Mouse (Mus musculus) forebrain, embryonic 14.5 days (tissue): ENCODE data around the gene Samd8. TPM values are rescaled to one million over a fixed set of nuclear protein-coding genes. Genes with fewer than 3 reads are reported as not detected.

ENCODE experiments used
- ATAC-seq: fragments of 200-750 bp; cut with Nextera tagmentation; 2 replicates; pipeline ENCODE4 v1.8.0; 2017; ENCODE audit warnings: mild to moderate bottlenecking, moderate library complexity
- DNase-seq: peaks from one replicate; pipeline ENCODE4 v3.0.0-alpha.2; 2015; ENCODE audit warnings: low spot score
- H3K27ac ChIP-seq: fragments of 300-500 bp; sonication (generic); 2 replicates; pipeline ENCODE4 v1.5.1; 2014; ENCODE audit warnings: low read depth, mild to moderate bottlenecking, control low read depth, low read length, moderate library complexity
- H3K27me3 ChIP-seq: fragments of 300-500 bp; sonication (generic); replicated peaks from 2 replicates; pipeline ENCODE4 v1.6.1; 2014; ENCODE audit warnings: low read length, control low read depth, mixed read lengths; ENCODE audit not compliant: control insufficient read depth, insufficient read depth
- H3K36me3 ChIP-seq: fragments of 300-500 bp; sonication (generic); 2 replicates; pipeline ENCODE4 v1.6.1; 2014; ENCODE audit warnings: low read length, control low read depth; ENCODE audit not compliant: control insufficient read depth, insufficient read depth
- H3K4me1 ChIP-seq: fragments of 300-500 bp; sonication (generic); 2 replicates; pipeline ENCODE4 v1.6.1; 2014; ENCODE audit warnings: antibody characterized with exemption, low read length, control low read depth; ENCODE audit not compliant: control insufficient read depth, insufficient read depth
- H3K4me2 ChIP-seq: fragments of 300-500 bp; sonication (generic); 2 replicates; pipeline ENCODE4 v1.6.1; 2014; ENCODE audit warnings: mild to moderate bottlenecking, control low read depth, low read length
- H3K4me3 ChIP-seq: fragments of 300-500 bp; sonication (generic); 2 replicates; pipeline ENCODE4 v1.5.1; 2014; ENCODE audit warnings: low read depth, low read length, control low read depth
- H3K9ac ChIP-seq: fragments of 300-500 bp; sonication (generic); 2 replicates; pipeline ENCODE4 v1.6.1; 2014; ENCODE audit warnings: mild to moderate bottlenecking, low read length, control low read depth, moderate library complexity
- H3K9me3 ChIP-seq: fragments of 300-500 bp; sonication (generic); replicated peaks from 2 replicates; pipeline ENCODE4 v1.6.1; 2016; ENCODE audit warnings: low read length, control low read depth, mixed read lengths; ENCODE audit not compliant: control insufficient read depth
- WGBS: fragments of 180-500 bp; shearing (Covaris S2); extraction: QIAGEN DNeasy Blood & Tissue Kit; methylation state at CpG from one replicate; pipeline ENCODE4 v1.1.7; 2014; 5-methylcytosine and 5-hydroxymethylcytosine counted together
- polyA plus RNA-seq: library from polyadenylated mRNA; unstranded; fragments of >200 nt; fragmentation: Nextera tagmentation; extraction: Ambion mirVana; gene quantifications from 2 replicates; pipeline ENCODE4 v1.2.1, GENCODE M21; 2014

The Samd8 gene
- polyA plus RNA-seq, 1 experiment from 2014 or later = 18.9 TPM

GRCm38 (mm10) chr14:21772506-21773281 is 22.4 kb downstream of the Samd8 start:
- DNase-seq = no peak
- H3K27me3 ChIP-seq = no peaks in the 10 kb centered on the region
- no peak overlapping the region for H3K9ac ChIP-seq
- H3K36me3 ChIP-seq = peaks cover 6% of the 10 kb centered on the region; the same call in 1 of the 2 replicates
- peaks cover 6% of the 10 kb centered on the region; the same call in 1 of the 2 replicates for H3K4me1 ChIP-seq
- no peak for ATAC-seq
- no peak overlapping the region for H3K4me2 ChIP-seq
- H3K4me3 ChIP-seq = no peak overlapping the region
- no peak overlapping the region for H3K27ac ChIP-seq
- WGBS = 69% methylated on average over 11 of the region's 11 CpGs
- H3K9me3 ChIP-seq = no peaks in the 10 kb centered on the region

DNA sequence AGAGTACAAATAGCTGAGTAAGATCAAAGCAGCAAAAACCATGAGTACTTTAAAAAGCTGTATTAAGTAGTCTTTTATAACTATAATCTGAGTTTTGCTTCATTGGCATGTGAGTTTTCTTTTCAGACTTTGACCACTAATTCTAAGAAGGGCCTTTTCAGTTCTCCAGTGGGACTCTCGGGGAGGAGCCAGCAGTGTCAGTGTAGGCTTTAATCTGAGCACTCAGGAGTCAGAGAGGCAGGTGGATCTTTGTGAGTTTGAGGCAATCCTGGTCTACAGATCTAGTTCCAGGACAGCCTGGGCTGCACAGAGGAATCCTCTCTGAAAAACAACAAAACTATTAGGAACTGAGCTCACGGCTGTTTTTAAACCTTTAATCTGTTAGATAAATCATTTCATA is 23.6 kb downstream of the Samd8 start:
- no peak for DNase-seq
- Histone ChIP-seq H3K27me3 (no peaks in the 10 kb centered on the region), H3K27ac (no peak overlapping the region), H3K4me1 (no peaks in the 10 kb centered on the region), H3K9ac (no peak overlapping the region), H3K36me3 (peaks cover 6% of the 10 kb centered on the region; the same call in 1 of the 2 replicates), H3K4me2 (no peak overlapping the region), H3K9me3 (no peaks in the 10 kb centered on the region), H3K4me3 (no peak overlapping the region)
- no peak for ATAC-seq
- 61% methylated on average over 2 of the region's 2 CpGs for WGBS

DNA sequence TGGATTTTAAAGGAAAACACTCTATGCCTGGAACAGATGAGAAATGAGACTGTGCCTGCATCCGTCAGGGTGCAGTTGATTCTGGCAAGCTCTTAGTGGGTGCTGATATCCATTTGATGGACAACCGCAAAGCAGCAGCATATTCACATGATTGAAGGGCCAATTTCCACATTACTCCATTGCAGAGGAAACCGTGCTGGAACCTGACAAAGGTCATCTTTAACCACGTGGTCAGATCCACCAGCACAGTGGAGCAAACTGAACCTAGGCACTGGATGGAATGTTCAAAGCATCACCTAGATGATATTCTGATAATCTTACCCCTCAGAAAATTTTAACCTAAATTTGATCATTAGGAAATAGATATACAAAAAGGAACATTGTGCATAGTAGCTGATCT is 25.9 kb downstream of the Samd8 start:
- no peak overlapping the region for H3K27ac ChIP-seq
- 95% methylated on average over 4 of the region's 4 CpGs for WGBS
- no peak for ATAC-seq

DNA sequence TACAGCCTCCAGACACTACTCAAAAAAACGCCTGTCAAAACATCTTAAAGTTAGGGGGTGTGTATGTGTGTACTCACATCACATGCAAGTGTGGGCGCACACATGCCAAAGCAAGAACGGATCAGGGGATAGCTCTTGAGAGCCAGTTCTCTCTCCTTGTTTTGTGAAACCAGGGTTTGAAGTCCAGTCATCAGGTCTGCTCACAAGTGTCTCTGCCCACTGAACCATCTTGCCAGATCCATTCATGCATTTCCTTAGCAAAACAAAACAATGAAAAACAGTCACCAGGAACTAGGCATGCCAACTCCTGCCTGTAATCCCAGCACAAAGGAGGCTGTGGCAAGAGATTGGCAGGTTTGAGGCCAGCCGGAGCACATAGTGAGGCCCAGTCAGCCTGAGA is 36.2 kb downstream of the Samd8 start:
- no peak overlapping the region for H3K27ac ChIP-seq
- no peaks in the 10 kb centered on the region for H3K27me3 ChIP-seq
- H3K4me1 ChIP-seq = peaks cover 3% of the 10 kb centered on the region; the same call in 1 of the 2 replicates
- no peaks in the 10 kb centered on the region for H3K9me3 ChIP-seq
- no peak overlapping the region for H3K4me3 ChIP-seq
- 0 out of 2 replicates have a peak, but pooled peaks have one; percentile 23 for ATAC-seq
- DNase-seq = peak; percentile 65
- no peak overlapping the region for H3K9ac ChIP-seq
- H3K4me2 ChIP-seq = no peak overlapping the region
- 40% methylated on average over 4 of the region's 4 CpGs for WGBS
- H3K36me3 ChIP-seq = peaks cover 27% of the 10 kb centered on the region

More for the DNA sequence above, 25.9 kb downstream of the Samd8 start:
- H3K4me2 ChIP-seq = no peak overlapping the region
- no peak overlapping the region for H3K9ac ChIP-seq
- H3K36me3 ChIP-seq = peaks cover 19% of the 10 kb centered on the region; the same call in 1 of the 2 replicates
- no peaks in the 10 kb centered on the region for H3K4me1 ChIP-seq
- H3K27me3 ChIP-seq = no peaks in the 10 kb centered on the region
- no peaks in the 10 kb centered on the region for H3K9me3 ChIP-seq
- H3K4me3 ChIP-seq = no peak overlapping the region
- no peak for DNase-seq

- Histone ChIP-seq H3K36me3 (peaks cover 28% of the 10 kb centered on the region), H3K27me3 (no peaks in the 10 kb centered on the region), H3K4me1 (peaks cover 3% of the 10 kb centered on the region; the same call in 1 of the 2 replicates), H3K9ac (no peak overlapping the region), H3K4me2 (no peak overlapping the region), H3K27ac (no peak overlapping the region), H3K9me3 (no peaks in the 10 kb centered on the region), H3K4me3 (no peak overlapping the region)
- DNase-seq (no peak), ATAC-seq (no peak)
- 85% methylated on average over 3 of the region's 3 CpGs for WGBS
Observed at GRCm38 (mm10) chr14:21787374-21787773, 37.0 kb downstream of the Samd8 start.

DNA sequence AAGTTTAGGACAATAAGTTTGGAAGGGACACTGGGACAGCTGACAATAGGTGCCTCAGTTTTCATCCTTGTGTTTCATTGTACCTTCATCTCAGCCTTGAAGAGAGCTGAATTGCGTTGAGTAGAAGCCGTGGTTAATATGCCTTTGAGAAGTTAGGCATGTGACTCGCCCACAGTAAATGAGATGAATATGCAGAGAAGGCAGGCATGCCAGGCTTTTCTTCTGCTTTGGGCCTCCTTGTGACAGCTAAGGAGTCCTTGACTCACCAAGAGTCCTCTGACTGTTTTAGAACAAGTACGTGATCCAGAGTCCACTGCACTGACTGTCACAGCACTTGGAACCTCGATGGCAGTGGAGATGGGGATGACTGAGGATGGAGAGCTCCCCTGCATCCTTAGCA is 37.8 kb downstream of the Samd8 start:
- no peak for ATAC-seq
- H3K4me3 ChIP-seq = no peak overlapping the region
- 90% methylated on average over 5 of the region's 5 CpGs for WGBS

GRCm38 (mm10) chr14:21790585-21791251 is 40.4 kb downstream of the Samd8 start:
- 92% methylated on average over 9 of the region's 9 CpGs for WGBS
- Histone ChIP-seq H3K36me3 (peaks cover 35% of the 10 kb centered on the region), H3K4me2 (no peak overlapping the region), H3K4me3 (no peak overlapping the region), H3K9me3 (no peaks in the 10 kb centered on the region), H3K27ac (no peak overlapping the region), H3K27me3 (no peaks in the 10 kb centered on the region), H3K4me1 (peaks cover 3% of the 10 kb centered on the region; the same call in 1 of the 2 replicates), H3K9ac (no peak overlapping the region)
- no peak for ATAC-seq
- DNase-seq = no peak

More for the DNA sequence above, 37.8 kb downstream of the Samd8 start:
- DNase-seq = no peak
- no peak overlapping the region for H3K27ac ChIP-seq
- no peak overlapping the region for H3K4me2 ChIP-seq
- no peak overlapping the region for H3K9ac ChIP-seq
- peaks cover 33% of the 10 kb centered on the region for H3K36me3 ChIP-seq
- no peaks in the 10 kb centered on the region for H3K27me3 ChIP-seq
- no peaks in the 10 kb centered on the region for H3K9me3 ChIP-seq
- peaks cover 3% of the 10 kb centered on the region; the same call in 1 of the 2 replicates for H3K4me1 ChIP-seq

DNA sequence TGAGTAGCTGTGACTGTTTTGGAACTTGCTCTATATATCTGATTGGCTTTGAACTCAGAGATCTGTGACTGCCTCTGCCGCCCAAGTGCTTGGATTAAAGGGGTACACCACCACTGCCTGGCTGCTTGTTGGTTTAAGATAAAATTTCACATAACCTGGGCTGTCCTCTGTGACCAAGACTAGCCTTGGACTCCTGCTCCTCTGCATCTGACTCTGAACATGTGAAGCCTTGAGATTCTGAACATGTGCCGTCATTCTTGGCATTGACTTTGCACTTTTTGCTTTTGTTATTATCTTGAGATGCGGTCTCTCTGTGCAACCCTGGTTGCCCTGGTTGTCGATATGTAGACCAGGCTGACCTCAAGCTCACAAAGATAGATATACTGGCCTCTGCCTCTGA is 41.4 kb downstream of the Samd8 start:
- H3K36me3 ChIP-seq = peaks cover 31% of the 10 kb centered on the region
- WGBS = 97% methylated on average over 4 of the region's 4 CpGs
- no peak overlapping the region for H3K4me3 ChIP-seq
- no peak overlapping the region for H3K27ac ChIP-seq
- no peak for ATAC-seq
- H3K4me1 ChIP-seq = peaks cover under 1% of the 10 kb centered on the region; the same call in 1 of the 2 replicates
- H3K9ac ChIP-seq = no peak overlapping the region
- H3K9me3 ChIP-seq = no peaks in the 10 kb centered on the region
- H3K4me2 ChIP-seq = no peak overlapping the region
- H3K27me3 ChIP-seq = no peaks in the 10 kb centered on the region
- DNase-seq = no peak

DNA sequence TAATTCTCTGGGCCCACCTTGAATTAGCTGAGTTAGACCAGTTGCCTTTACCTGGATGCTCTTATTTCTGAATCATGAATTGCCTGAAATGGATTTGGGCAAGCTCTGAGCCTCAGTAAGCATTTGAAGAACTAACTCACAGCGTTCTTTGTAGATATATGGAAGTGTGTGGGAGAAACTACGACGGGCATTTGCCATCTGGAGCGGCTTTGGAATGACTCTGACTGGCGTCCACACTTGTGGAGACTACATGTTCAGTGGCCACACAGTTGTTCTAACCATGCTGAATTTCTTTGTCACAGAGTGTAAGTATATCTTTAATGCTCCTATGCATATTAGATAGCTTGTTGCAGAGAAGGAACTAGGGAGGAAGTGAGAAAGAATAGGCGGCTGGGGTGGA is 41.9 kb downstream of the Samd8 start:
- no peak for ATAC-seq
- H3K27me3 ChIP-seq = no peaks in the 10 kb centered on the region
- H3K36me3 ChIP-seq = peaks cover 31% of the 10 kb centered on the region
- DNase-seq = no peak
- no peak overlapping the region for H3K4me3 ChIP-seq
- H3K4me1 ChIP-seq = no peaks in the 10 kb centered on the region
- H3K9me3 ChIP-seq = no peaks in the 10 kb centered on the region
- no peak overlapping the region for H3K9ac ChIP-seq
- WGBS = 95% methylated on average over 6 of the region's 6 CpGs
- H3K27ac ChIP-seq = no peak overlapping the region
- H3K4me2 ChIP-seq = no peak overlapping the region
